Mouse (Mus musculus) lung, embryonic 15.5 days (tissue): ENCODE data around the gene Zbtb1. TPM values are rescaled to one million over a fixed set of nuclear protein-coding genes. Genes with fewer than 3 reads are reported as not detected.
A peak's percentile ranks its signal among the peaks of the same experiment; 100 is the strongest.

ENCODE experiments used
- ATAC-seq: fragments of 200-750 bp; cut with Nextera tagmentation; 2 replicates; pipeline ENCODE4 v1.8.0; 2017; ENCODE audit warnings: moderate number of reproducible peaks, borderline replicate concordance; ENCODE audit not compliant: low FRiP score, low TSS enrichment; ENCODE audit errors: extremely low read depth
- H3K27ac ChIP-seq: fragments of 300-500 bp; sonication (generic); 2 replicates; pipeline ENCODE4 v1.5.1; 2015; ENCODE audit warnings: moderate library complexity, mild to moderate bottlenecking, inconsistent platforms
- H3K27me3 ChIP-seq: fragments of 300-500 bp; sonication (generic); 2 replicates; pipeline ENCODE4 v1.6.1; 2015; ENCODE audit warnings: inconsistent platforms
- H3K36me3 ChIP-seq: fragments of 300-500 bp; sonication (generic); 2 replicates; pipeline ENCODE4 v1.6.1; 2015; ENCODE audit warnings: inconsistent platforms
- H3K4me1 ChIP-seq: fragments of 300-500 bp; sonication (generic); 2 replicates; pipeline ENCODE4 v1.6.1; 2015; ENCODE audit warnings: inconsistent platforms
- H3K4me2 ChIP-seq: fragments of 300-500 bp; sonication (generic); 2 replicates; pipeline ENCODE4 v1.6.1; 2015; ENCODE audit warnings: inconsistent platforms, mild to moderate bottlenecking, moderate library complexity
- H3K4me3 ChIP-seq: fragments of 300-500 bp; sonication (generic); 2 replicates; pipeline ENCODE4 v1.5.1; 2015; ENCODE audit warnings: mild to moderate bottlenecking, inconsistent platforms
- H3K9ac ChIP-seq: fragments of 300-500 bp; sonication (generic); 2 replicates; pipeline ENCODE4 v1.6.1; 2015; ENCODE audit warnings: inconsistent platforms
- H3K9me3 ChIP-seq: fragments of 300-500 bp; sonication (generic); 2 replicates; pipeline ENCODE4 v1.6.1; 2016; ENCODE audit warnings: inconsistent platforms
- WGBS: fragments of 180-500 bp; shearing (Covaris S2); methylation state at CpG from one replicate; pipeline ENCODE4 v1.1.7; 2015; 5-methylcytosine and 5-hydroxymethylcytosine counted together
- polyA plus RNA-seq: library from polyadenylated mRNA; unstranded; fragments of >200 nt; fragmentation: Nextera tagmentation; extraction: Ambion mirVana; gene quantifications from 2 replicates; pipeline ENCODE4 v1.2.1, GENCODE M21; 2015

Zbtb1 gene
- polyA plus RNA-seq, 1 experiment from 2014 or later, result 10.8 TPM

- H3K9ac ChIP-seq, result peak overlapping the region; percentile 100
- no peaks in the 10 kb centered on the region for H3K36me3 ChIP-seq
- H3K27me3 ChIP-seq, result no peaks in the 10 kb centered on the region
- peak overlapping the region; percentile 95 for H3K4me3 ChIP-seq
- WGBS, result 33% methylated on average over 7 of the region's 7 CpGs
- H3K27ac ChIP-seq, result no peak overlapping the region
- peaks cover 40% of the 10 kb centered on the region for H3K4me1 ChIP-seq
- H3K9me3 ChIP-seq, result no peaks in the 10 kb centered on the region
- H3K4me2 ChIP-seq, result peak overlapping the region; percentile 77
- no peak for ATAC-seq
Measured at GRCm38 (mm10) chr12:76372046-76372445, 2.0 kb downstream of the Zbtb1 start.

GRCm38 (mm10) chr12:76372881-76373818, 3.1 kb downstream of the Zbtb1 start:
- Histone ChIP-seq H3K36me3 (no peaks in the 10 kb centered on the region), H3K9me3 (no peaks in the 10 kb centered on the region), H3K4me3 (no peak overlapping the region), H3K27ac (no peak overlapping the region), H3K4me2 (peak overlapping the region; percentile 77), H3K27me3 (no peaks in the 10 kb centered on the region), H3K9ac (peak overlapping the region; percentile 100; the same call in 1 of the 2 replicates), H3K4me1 (peaks cover 29% of the 10 kb centered on the region)
- ATAC-seq, result no peak
- WGBS, result 58% methylated on average over 7 of the region's 7 CpGs

GRCm38 (mm10) chr12:76373991-76374390, 3.9 kb downstream of the Zbtb1 start:
- no peak for ATAC-seq
- WGBS, result 51% methylated on average over 6 of the region's 6 CpGs
- no peak overlapping the region for H3K4me2 ChIP-seq
- no peaks in the 10 kb centered on the region for H3K36me3 ChIP-seq
- H3K27me3 ChIP-seq, result no peaks in the 10 kb centered on the region
- H3K9me3 ChIP-seq, result no peaks in the 10 kb centered on the region
- no peak overlapping the region for H3K4me3 ChIP-seq
- H3K4me1 ChIP-seq, result peaks cover 30% of the 10 kb centered on the region
- H3K27ac ChIP-seq, result no peak overlapping the region
- H3K9ac ChIP-seq, result no peak overlapping the region

GRCm38 (mm10) chr12:76374911-76375310, 4.8 kb downstream of the Zbtb1 start:
- no peak overlapping the region for H3K4me3 ChIP-seq
- no peak overlapping the region for H3K4me2 ChIP-seq
- H3K9ac ChIP-seq, result no peak overlapping the region
- no peaks in the 10 kb centered on the region for H3K36me3 ChIP-seq
- H3K27ac ChIP-seq, result no peak overlapping the region
- H3K9me3 ChIP-seq, result no peaks in the 10 kb centered on the region
- no peak for ATAC-seq
- peaks cover 30% of the 10 kb centered on the region for H3K4me1 ChIP-seq
- H3K27me3 ChIP-seq, result no peaks in the 10 kb centered on the region
- 52% methylated on average over 4 of the region's 4 CpGs for WGBS

GRCm38 (mm10) chr12:76375506-76375905, 5.4 kb downstream of the Zbtb1 start:
- H3K9me3 ChIP-seq, result no peaks in the 10 kb centered on the region
- 69% methylated on average over 3 of the region's 3 CpGs for WGBS
- no peak overlapping the region for H3K4me2 ChIP-seq
- H3K36me3 ChIP-seq, result no peaks in the 10 kb centered on the region
- peaks cover 30% of the 10 kb centered on the region for H3K4me1 ChIP-seq
- H3K9ac ChIP-seq, result no peak overlapping the region
- H3K27me3 ChIP-seq, result no peaks in the 10 kb centered on the region
- ATAC-seq, result no peak
- H3K27ac ChIP-seq, result no peak overlapping the region
- no peak overlapping the region for H3K4me3 ChIP-seq

GRCm38 (mm10) chr12:76376649-76377048, 6.6 kb downstream of the Zbtb1 start:
- Histone ChIP-seq H3K9me3 (no peaks in the 10 kb centered on the region), H3K9ac (no peak overlapping the region), H3K36me3 (no peaks in the 10 kb centered on the region), H3K27ac (no peak overlapping the region), H3K4me1 (peaks cover 29% of the 10 kb centered on the region), H3K4me3 (no peak overlapping the region), H3K4me2 (no peak overlapping the region), H3K27me3 (no peaks in the 10 kb centered on the region)
- no peak for ATAC-seq
- 56% methylated on average over 7 of the region's 7 CpGs for WGBS

- Histone ChIP-seq H3K27me3 (no peaks in the 10 kb centered on the region), H3K4me1 (peaks cover 25% of the 10 kb centered on the region), H3K27ac (no peak overlapping the region), H3K9me3 (no peaks in the 10 kb centered on the region), H3K36me3 (no peaks in the 10 kb centered on the region), H3K9ac (no peak overlapping the region), H3K4me3 (no peak overlapping the region), H3K4me2 (no peak overlapping the region)
- 90% methylated on average over 6 of the region's 6 CpGs for WGBS
- no peak for ATAC-seq
Measured at GRCm38 (mm10) chr12:76377059-76377458, 7.0 kb downstream of the Zbtb1 start.

GRCm38 (mm10) chr12:76377726-76378125, 7.7 kb downstream of the Zbtb1 start:
- H3K27ac ChIP-seq, result no peak overlapping the region

GRCm38 (mm10) chr12:76378556-76378955, 8.5 kb downstream of the Zbtb1 start:
- 70% methylated on average over 5 of the region's 5 CpGs for WGBS

More at GRCm38 (mm10) chr12:76377726-76378125, 7.7 kb downstream of the Zbtb1 start:
- WGBS, result 90% methylated on average over 3 of the region's 3 CpGs
- no peak overlapping the region for H3K9ac ChIP-seq
- H3K4me1 ChIP-seq, result peaks cover 18% of the 10 kb centered on the region
- no peak overlapping the region for H3K4me3 ChIP-seq
- ATAC-seq, result no peak
- H3K9me3 ChIP-seq, result no peaks in the 10 kb centered on the region
- H3K27me3 ChIP-seq, result no peaks in the 10 kb centered on the region
- no peak overlapping the region for H3K4me2 ChIP-seq
- H3K36me3 ChIP-seq, result no peaks in the 10 kb centered on the region

GRCm38 (mm10) chr12:76380151-76380550, 10.1 kb downstream of the Zbtb1 start:
- Histone ChIP-seq H3K27ac (no peak overlapping the region), H3K9me3 (no peaks in the 10 kb centered on the region), H3K27me3 (no peaks in the 10 kb centered on the region), H3K4me3 (no peak overlapping the region), H3K4me2 (no peak overlapping the region), H3K9ac (no peak overlapping the region), H3K36me3 (no peaks in the 10 kb centered on the region), H3K4me1 (peaks cover 6% of the 10 kb centered on the region; the same call in 1 of the 2 replicates)
- 68% methylated on average over 7 of the region's 7 CpGs for WGBS
- ATAC-seq, result no peak

More at GRCm38 (mm10) chr12:76378556-76378955, 8.5 kb downstream of the Zbtb1 start:
- ATAC-seq, result no peak
- H3K36me3 ChIP-seq, result no peaks in the 10 kb centered on the region
- no peaks in the 10 kb centered on the region for H3K27me3 ChIP-seq
- no peak overlapping the region for H3K4me3 ChIP-seq
- H3K27ac ChIP-seq, result no peak overlapping the region
- H3K9me3 ChIP-seq, result no peaks in the 10 kb centered on the region
- H3K4me1 ChIP-seq, result peaks cover 14% of the 10 kb centered on the region
- no peak overlapping the region for H3K9ac ChIP-seq
- no peak overlapping the region for H3K4me2 ChIP-seq

GRCm38 (mm10) chr12:76385342-76385741, 15.3 kb downstream of the Zbtb1 start:
- WGBS, result 57% methylated on average over 8 of the region's 8 CpGs
- no peak overlapping the region for H3K4me3 ChIP-seq
- H3K9me3 ChIP-seq, result no peaks in the 10 kb centered on the region
- H3K9ac ChIP-seq, result no peak overlapping the region
- H3K27ac ChIP-seq, result no peak overlapping the region
- no peaks in the 10 kb centered on the region for H3K4me1 ChIP-seq
- H3K4me2 ChIP-seq, result no peak overlapping the region
- H3K27me3 ChIP-seq, result no peaks in the 10 kb centered on the region
- peaks cover 20% of the 10 kb centered on the region for H3K36me3 ChIP-seq
- peak; percentile 55; the same call in 1 of the 2 replicates for ATAC-seq

GRCm38 (mm10) chr12:76388794-76389193, 18.7 kb downstream of the Zbtb1 start:
- Histone ChIP-seq H3K27me3 (no peaks in the 10 kb centered on the region), H3K4me2 (no peak overlapping the region), H3K4me3 (no peak overlapping the region), H3K9ac (no peak overlapping the region), H3K27ac (no peak overlapping the region), H3K36me3 (peaks cover 20% of the 10 kb centered on the region), H3K9me3 (no peaks in the 10 kb centered on the region), H3K4me1 (no peaks in the 10 kb centered on the region)
- WGBS, result 65% methylated on average over 11 of the region's 11 CpGs
- no peak for ATAC-seq
